Mouse (Mus musculus) liver, embryonic 14.5 days (tissue): ENCODE data around the gene B430306N03Rik.
A peak's percentile ranks its signal among the peaks of the same experiment; 100 is the strongest.

Source experiments
- CTCF ChIP-seq: IDR thresholded peaks from 2 replicates; pipeline ENCODE4 v1.5.1; 2016; ENCODE audit warnings: antibody characterized with exemption, low read depth, control low read depth
- EP300 ChIP-seq: IDR thresholded peaks from 2 replicates; pipeline ENCODE4 v1.6.1; 2016; ENCODE audit warnings: antibody characterized with exemption, low read depth

- peak; percentile 96 for TF ChIP-seq CTCF
- TF ChIP-seq EP300: no peak
Observed at GRCm38 (mm10) chr17:48336857-48337256, 20.9 kb downstream of the B430306N03Rik start.
